Mouse (Mus musculus): ENCODE measurements at regions not wholly inside any gene's neighbourhood (a gene's known extent, or its start where the extent isn't known, plus 50 kb on each side); places are given as distances from the start of the nearest gene placed in this dataset.

DNA sequence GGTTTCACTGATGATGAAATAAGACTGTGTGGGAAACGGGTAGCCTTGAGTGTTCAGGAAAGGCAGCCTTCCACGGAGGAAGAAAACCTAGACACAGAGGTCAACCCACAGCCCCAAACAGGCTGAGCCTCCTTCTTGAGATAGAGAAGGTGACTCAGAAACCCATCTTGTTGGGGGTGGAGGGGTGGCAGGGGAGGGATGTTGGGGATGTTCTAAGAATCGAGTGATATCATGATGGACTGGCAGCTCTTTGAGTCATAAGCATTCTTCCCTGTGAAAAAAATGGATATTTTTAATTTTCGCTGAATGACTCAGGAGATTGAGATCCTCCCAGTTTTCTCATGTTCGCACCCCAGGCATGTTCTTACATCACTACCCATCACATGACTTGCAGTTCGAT lies 417.5 kb downstream of the Fgf9 start:
- no peak for ATAC-seq

DNA sequence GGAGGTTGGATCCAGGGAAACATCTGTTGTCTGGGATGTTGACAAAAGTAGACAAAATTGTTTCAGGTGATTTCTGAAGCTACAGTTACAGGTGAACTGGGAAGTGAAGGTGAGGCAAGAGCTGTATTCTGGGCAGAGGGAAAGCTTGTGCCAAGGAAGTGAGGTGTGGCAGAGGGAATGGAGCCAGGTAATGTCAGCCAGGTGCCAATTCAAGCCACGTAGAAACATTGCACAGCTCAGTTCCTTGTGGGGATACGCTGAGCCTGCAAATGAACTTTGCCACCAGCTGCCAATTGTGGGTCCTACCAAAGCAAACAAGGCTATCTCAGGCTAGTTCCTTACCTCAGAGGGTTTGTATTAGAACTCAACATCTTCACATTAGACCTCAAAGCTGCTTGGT lies 410.1 kb downstream of the Fgf9 start:
- no peak for ATAC-seq

GRCm38 (mm10) chr14:58470678-58471077 lies 400.3 kb downstream of the Fgf9 start:
- no peak for ATAC-seq

- no peak for ATAC-seq
Measured at GRCm38 (mm10) chr14:58468451-58468850, 398.1 kb downstream of the Fgf9 start.

DNA sequence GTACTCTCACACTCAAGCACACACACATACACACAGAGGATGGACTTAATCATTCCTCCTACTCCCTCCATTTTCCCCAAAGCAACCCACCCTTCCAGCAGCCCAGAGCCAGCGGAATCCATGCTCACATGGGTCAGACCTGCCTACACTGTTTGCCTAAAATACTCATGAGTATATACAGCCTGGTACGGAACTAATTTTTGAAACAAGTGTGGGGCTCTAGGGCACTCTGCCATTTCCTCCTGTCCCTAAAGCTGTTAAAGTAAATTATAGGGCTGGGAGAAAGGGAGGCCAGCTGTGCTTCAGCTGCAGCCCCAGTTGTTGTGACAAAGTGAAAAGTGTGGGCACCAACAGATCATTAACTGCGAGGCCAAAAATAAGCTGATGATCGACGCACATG lies 397.5 kb downstream of the Fgf9 start:
- ATAC-seq, result no peak

DNA sequence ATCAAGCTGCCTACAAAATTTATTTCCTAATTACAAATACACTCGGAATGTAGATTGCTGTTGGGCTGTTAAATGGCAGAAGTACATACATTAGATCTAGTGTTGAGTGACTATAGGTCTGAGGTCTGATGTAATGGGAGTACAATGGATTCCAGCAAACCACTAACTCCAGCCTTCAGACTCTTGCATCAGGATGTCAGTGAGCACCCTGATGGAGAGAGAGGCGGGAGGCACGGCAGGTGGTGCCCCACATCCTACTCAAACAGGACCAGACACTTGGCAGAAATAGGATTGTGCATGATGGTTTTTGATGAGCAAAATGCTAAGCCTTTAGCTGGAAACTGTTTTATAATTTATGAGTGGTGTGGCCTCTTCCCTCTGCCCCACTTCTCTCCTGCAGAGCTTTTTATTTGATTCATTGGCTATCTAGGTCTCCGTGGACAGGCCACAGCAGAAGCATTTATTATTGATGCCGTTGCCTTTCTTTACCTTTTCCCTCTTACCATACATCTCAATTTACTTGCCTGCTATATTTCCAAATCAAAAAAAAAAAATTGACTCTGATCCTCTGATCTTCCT lies 376.5 kb downstream of the Fgf9 start:
- ATAC-seq, result no peak

DNA sequence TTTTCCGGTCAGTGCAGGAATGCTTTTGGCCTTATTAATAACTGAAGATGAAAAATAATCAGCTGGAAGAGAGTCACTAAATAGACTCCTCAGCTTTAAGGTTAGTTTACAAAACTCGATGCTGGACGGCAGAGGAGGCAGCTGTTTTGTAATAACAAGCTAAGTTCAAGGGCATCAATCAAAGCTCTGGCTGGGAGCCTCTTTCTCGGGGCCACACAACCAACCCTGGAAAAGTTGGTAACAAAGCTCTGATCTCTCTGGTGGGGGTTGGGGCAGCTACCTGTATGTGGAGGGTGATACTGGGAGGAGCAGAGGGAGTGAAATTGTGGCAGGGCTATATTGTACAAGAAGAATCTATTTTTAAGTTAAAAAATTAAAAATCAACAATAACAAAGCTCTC lies 374.1 kb downstream of the Fgf9 start:
- no peak for ATAC-seq

GRCm38 (mm10) chr14:58442501-58442900 lies 372.2 kb downstream of the Fgf9 start:
- no peak for ATAC-seq

- ATAC-seq, result no peak
Measured at GRCm38 (mm10) chr14:58439963-58440362, 369.6 kb downstream of the Fgf9 start.

- no peak for ATAC-seq
Measured at GRCm38 (mm10) chr14:58436096-58436495, 365.7 kb downstream of the Fgf9 start.

GRCm38 (mm10) chr14:58426472-58426871 lies 356.1 kb downstream of the Fgf9 start:
- ATAC-seq, result no peak

DNA sequence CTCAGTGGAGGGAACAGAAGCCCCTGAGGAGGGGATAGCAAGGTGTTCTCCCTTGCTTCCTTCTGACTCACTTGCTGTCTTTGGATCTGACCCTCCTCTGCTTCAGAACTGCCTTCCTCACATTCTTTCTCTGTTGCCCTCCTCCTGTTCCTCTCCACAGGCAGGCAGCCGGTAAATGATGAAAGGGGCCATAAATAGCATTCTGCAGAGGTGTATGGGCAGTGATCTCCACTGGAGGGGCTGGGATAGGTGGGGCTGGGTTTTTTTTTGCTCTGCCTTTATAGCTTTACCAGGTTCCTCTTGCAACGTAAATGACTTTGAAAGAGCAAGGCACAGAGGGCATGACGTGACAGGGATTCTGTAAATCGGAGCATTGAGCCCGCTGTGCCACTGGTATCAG lies 351.6 kb downstream of the Fgf9 start:
- ATAC-seq, result no peak

GRCm38 (mm10) chr14:58417545-58417944 lies 347.2 kb downstream of the Fgf9 start:
- no peak for ATAC-seq

DNA sequence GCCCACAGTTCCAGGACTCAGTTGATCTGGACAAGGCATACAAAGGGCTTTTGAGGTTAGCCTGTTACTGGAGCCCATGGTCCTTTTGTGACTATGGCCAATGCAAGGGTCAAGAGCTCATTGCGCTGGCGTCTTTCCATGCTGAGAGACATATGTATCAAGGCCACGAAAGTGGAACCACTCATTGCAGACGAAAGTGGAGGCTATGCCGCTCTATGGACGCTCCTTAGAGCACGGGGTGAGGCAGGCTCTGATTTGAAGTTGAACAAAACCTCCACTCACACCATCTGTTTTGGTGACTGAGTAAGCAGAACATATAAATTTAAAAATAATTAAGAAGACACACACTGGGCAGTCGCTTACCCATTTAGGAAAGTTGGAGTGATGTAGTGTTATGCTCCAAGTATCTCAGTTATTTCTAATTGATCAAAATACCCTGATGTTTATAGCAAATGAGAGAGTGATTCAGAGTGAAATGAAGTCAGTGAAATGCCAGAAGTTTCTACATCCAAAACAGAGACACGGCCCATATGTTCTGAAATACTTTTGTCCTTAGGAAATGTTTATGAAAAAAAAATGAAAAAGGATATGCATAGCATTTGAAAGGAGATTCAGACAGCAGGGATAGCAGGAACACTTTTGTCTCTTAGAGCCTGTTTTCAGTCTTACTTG lies 321.8 kb downstream of the Fgf9 start:
- ATAC-seq, result no peak

DNA sequence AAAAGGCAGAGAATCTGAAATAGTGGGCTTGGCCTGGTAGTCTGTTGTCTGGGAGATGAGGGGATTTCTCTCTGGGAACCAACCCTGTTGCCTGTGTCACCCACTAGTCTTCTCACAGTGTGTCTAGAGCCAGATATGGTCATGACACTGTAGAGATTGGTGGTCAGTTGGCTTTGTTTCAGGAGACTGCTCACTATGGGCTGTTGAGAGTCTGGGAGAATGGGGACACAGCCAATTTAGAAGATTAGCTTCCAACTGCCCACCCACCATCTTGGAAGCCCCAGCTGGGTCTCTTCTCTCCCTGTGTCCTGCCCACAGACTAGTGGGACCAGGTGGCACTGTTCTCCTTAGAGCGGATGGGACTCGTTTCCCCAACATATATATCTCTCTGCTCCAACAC lies 320.4 kb downstream of the Fgf9 start:
- ATAC-seq, result no peak

DNA sequence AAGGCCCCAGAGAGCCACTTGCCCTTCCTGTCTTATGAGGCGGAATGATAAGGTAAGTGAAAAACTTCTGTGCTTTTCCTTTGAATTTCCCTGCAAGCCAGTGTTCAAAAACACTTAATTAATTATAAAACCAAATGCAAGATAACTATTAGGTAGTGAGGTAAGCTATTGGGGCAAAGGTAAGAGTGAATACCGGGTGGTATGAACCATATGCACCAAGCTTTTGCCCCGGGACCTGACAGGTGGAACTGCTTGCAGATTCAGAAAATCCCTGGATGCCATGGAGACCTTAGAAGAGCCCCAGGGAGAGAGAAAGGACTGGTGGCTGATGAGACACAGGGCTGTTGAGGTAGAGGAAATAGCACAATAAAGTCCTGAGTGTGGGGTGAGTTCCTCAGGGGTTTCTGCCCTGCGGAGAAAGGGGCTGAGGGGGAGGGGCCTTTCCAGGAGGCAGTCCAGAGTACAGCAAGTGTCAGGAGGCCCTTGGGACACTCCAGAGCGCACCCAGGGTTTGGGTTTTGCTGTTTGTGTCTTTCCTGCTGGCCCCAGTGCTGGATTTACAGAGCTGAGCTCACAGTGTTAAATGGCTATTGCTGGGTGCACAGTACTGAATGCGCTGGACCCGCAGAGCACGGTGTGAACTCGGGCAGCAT lies 317.1 kb downstream of the Fgf9 start:
- ATAC-seq, result no peak

GRCm38 (mm10) chr14:58375056-58375455 lies 304.7 kb downstream of the Fgf9 start:
- no peak for ATAC-seq

GRCm38 (mm10) chr14:58356824-58357223 lies 286.5 kb downstream of the Fgf9 start:
- ATAC-seq, result no peak

DNA sequence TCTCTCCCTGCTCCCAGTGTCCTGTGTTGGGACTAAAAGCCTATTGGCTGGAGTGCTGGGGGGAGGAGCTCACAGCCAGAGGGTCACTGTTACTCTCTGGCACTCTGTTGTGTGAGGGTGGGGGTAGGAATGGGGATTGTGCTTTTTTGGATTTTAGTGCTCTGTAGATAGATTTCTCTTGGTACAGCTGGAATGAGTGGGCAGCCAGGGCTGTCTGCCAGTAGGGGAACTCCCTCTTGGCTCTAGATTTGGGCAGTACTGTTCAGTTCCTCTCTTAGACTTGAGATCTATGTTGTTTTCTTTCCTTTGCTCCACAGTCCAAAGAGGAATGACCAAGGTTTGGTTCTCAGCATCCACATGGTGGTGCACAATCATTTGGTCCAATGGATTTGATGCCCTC lies 282.6 kb downstream of the Fgf9 start:
- no peak for ATAC-seq

- no peak for ATAC-seq
Measured at GRCm38 (mm10) chr14:58336148-58336547, 265.8 kb downstream of the Fgf9 start.

DNA sequence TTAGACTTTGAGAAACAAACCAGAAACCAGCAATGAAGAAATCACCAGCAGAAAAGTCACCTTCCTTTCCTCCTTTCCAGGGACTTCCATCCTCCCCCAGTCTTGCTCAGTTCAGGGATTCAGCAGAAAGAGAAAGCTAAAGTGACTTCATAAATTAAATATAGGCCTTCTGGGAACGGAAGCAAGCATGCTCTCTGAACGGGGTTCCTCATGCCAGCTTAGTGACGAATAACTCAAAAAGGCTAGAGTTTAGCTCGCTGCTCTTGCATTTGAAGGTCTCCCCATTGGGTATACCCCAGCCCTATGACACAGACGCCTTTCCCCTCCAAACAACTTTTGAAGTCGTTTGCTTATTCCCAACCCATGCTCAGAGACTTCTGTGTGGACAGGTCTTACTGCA lies 252.8 kb downstream of the Fgf9 start:
- no peak for ATAC-seq

DNA sequence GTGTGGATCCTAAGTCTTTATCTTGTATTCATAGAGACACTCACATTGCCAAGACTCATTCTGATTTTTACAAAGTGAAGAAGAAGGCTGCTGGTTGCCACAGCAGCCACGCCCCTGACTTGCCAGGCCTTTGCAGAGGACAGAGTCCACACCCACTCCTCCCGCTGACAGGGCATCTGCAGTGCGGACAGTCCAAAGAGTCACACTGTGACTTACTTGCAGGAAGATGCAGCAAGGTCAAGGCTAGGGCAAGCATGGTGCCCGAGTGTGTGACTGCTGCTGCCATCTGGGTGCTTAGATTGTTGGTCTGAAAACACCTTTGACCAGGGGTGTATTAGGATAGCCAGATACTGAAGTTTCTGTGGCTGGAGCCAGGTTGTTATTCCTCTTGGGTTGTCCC lies 252.1 kb downstream of the Fgf9 start:
- ATAC-seq, result no peak

GRCm38 (mm10) chr14:58321875-58322274 lies 251.5 kb downstream of the Fgf9 start:
- no peak for ATAC-seq

GRCm38 (mm10) chr14:58321234-58321633 lies 250.9 kb downstream of the Fgf9 start:
- ATAC-seq, result no peak

Data from CD4-positive, CD25-positive, alpha-beta regulatory T cell, adult 4 months (primary cell).